ENCODE assay signal across 1 mouse cellular context in the genomic region with DNA sequence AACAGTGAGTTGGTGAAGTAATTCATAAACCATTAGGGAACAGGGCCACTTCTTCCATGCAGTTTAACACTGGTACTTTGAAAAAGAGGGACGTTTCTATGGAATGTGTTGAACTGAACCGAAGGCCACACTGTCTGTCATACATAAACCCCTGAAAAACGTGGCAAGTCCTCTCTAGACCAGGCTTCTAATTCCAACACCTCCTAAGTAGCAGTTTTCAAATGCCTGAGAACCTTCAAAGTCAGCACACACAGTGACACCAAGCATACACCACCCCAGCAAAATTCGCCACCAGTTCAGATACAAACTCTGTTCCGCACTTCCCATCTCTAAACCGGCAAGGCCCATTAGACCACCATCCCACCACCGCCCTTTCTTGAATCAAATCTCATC.
A peak's percentile ranks its signal among the peaks of the same experiment; 100 is the strongest.
TF ChIP-seq lines count a peak whose summit lies in the region.

No protein-coding gene starts in this region.

TF ChIP-seq in MEL, 35 proteins besides CTCF, POLR2A, EP300 and RAD21:
- peak; percentile 27; the same call in 1 of the 2 replicates for TF ChIP-seq SIN3A (IDR thresholded peaks at IDR 0.05; ENCODE audit: low read length)
- peak; percentile 70 for TF ChIP-seq MXI1 (IDR thresholded peaks at IDR 0.05; ENCODE audit: low read depth, low read length)
- TF ChIP-seq UBTF (IDR thresholded peaks at IDR 0.05; ENCODE audit: borderline replicate concordance, insufficient read depth, low read depth, low read length): no peak
- TF ChIP-seq MYC (IDR thresholded peaks at IDR 0.05; ENCODE audit: low read depth, low read length): peak; percentile 55
- TF ChIP-seq RCOR1 (IDR thresholded peaks at IDR 0.05; ENCODE audit: low read depth, low read length): no peak
- peak; percentile 11; the same call in 1 of the 2 replicates for TF ChIP-seq MAX (IDR thresholded peaks at IDR 0.05; ENCODE audit: low read length)
- no peak for TF ChIP-seq MAFK (IDR thresholded peaks at IDR 0.05; ENCODE audit: borderline replicate concordance, low read depth, low read length)
- 0 out of 2 replicates have a peak, but pooled peaks have one; percentile 22 for TF ChIP-seq MAZ (IDR thresholded peaks at IDR 0.05; ENCODE audit: low read depth, low read length)
